Mouse (Mus musculus): ENCODE measurements around the gene Rbm20. TPM values are rescaled to one million over a fixed set of nuclear protein-coding genes. Genes with fewer than 3 reads are reported as not detected.

Rbm20 gene
- polyA plus RNA-seq, 1 experiment from 2014 or later = 0.51 TPM

- Histone ChIP-seq H3K27me3 (peaks cover 63% of the 10 kb centered on the region), H3K4me1 (replicated peaks) (peaks cover 29% of the 10 kb centered on the region), H3K36me3 (no peaks in the 10 kb centered on the region), H3K9me3 (no peaks in the 10 kb centered on the region), H3K9ac (no peak overlapping the region), H3K4me3 (no peak overlapping the region), H3K27ac (no peak overlapping the region), H3K4me2 (no peak overlapping the region)
- WGBS = 31% methylated on average over 9 of the region's 9 CpGs
- ATAC-seq (ENCODE audit: low FRiP score) = no peak
Measured at GRCm38 (mm10) chr19:53674131-53674925, 2.8 kb upstream of the Rbm20 start.

GRCm38 (mm10) chr19:53676228-53676627, 878 bp upstream of the Rbm20 start:
- Histone ChIP-seq H3K4me3 (peak overlapping the region; percentile 62), H3K9me3 (no peaks in the 10 kb centered on the region), H3K27ac (no peak overlapping the region), H3K27me3 (peaks cover 62% of the 10 kb centered on the region), H3K4me2 (peak overlapping the region; percentile 99), H3K9ac (peak overlapping the region; percentile 75), H3K4me1 (replicated peaks) (peaks cover 23% of the 10 kb centered on the region), H3K36me3 (no peaks in the 10 kb centered on the region)
- under 1% methylated on average over 26 of the region's 26 CpGs for WGBS
- peak; percentile 63 for ATAC-seq (ENCODE audit: low FRiP score)

DNA sequence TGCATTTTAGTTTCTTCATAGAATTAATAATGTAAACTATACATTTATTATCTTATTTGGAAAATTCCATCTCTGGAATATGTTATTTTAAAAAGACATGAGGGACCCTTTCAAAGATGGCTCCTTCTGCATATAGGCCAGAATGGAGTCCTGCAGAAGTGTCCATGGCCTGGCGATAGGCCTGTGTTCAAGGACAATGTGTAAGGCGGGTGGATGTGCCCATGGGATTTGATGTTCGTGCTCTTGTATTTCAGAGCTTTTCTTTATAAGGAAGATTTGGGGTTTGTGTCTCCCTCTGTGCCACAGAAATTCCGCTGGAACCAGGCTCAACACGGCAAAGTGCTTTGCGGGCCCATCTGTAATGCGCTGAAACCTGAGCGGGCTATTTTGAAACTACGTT, 2.1 kb downstream of the Rbm20 start:
- Histone ChIP-seq H3K4me2 (no peak overlapping the region), H3K9ac (no peak overlapping the region), H3K4me1 (replicated peaks) (peaks cover 23% of the 10 kb centered on the region), H3K4me3 (no peak overlapping the region), H3K9me3 (no peaks in the 10 kb centered on the region), H3K36me3 (no peaks in the 10 kb centered on the region), H3K27me3 (peaks cover 51% of the 10 kb centered on the region), H3K27ac (no peak overlapping the region)
- 92% methylated on average over 9 of the region's 9 CpGs for WGBS
- ATAC-seq (ENCODE audit: low FRiP score) = no peak

DNA sequence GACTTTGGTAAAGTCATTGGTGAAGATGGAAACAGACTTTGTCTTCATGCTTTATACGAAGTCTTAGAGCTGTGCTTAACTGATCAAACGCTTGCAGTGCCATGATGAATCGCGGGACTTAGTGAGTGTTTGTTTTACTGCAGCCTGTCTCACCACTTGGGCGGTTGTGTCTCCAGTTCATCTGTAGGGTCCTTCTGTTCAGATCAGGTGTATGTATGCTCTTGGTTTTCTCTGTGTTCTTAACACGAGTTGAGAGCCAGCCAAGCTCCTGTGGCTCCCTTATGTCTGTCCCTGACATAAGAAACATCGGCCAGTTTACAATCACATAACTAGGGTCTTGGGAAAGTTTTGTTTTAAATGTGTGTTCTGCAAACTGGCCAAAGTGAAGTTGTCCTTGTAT, 2.9 kb downstream of the Rbm20 start:
- 92% methylated on average over 7 of the region's 7 CpGs for WGBS
- peaks cover 43% of the 10 kb centered on the region for H3K27me3 ChIP-seq

GRCm38 (mm10) chr19:53682427-53682826, 5.3 kb downstream of the Rbm20 start:
- Histone ChIP-seq H3K9me3 (no peaks in the 10 kb centered on the region), H3K4me1 (replicated peaks) (peaks cover 6% of the 10 kb centered on the region), H3K4me2 (no peak overlapping the region), H3K27ac (no peak overlapping the region), H3K9ac (no peak overlapping the region), H3K4me3 (no peak overlapping the region), H3K36me3 (no peaks in the 10 kb centered on the region), H3K27me3 (peaks cover 18% of the 10 kb centered on the region)
- ATAC-seq (ENCODE audit: low FRiP score) = no peak
- WGBS = 49% methylated on average over 8 of the region's 8 CpGs

More for the DNA sequence above, 2.9 kb downstream of the Rbm20 start:
- no peaks in the 10 kb centered on the region for H3K9me3 ChIP-seq
- no peak overlapping the region for H3K27ac ChIP-seq
- H3K4me1 ChIP-seq (replicated peaks) = peaks cover 21% of the 10 kb centered on the region
- no peak for ATAC-seq (ENCODE audit: low FRiP score)
- H3K4me3 ChIP-seq = no peak overlapping the region
- H3K36me3 ChIP-seq = no peaks in the 10 kb centered on the region
- no peak overlapping the region for H3K9ac ChIP-seq
- no peak overlapping the region for H3K4me2 ChIP-seq

- H3K4me1 ChIP-seq (replicated peaks) = no peaks in the 10 kb centered on the region
- no peaks in the 10 kb centered on the region for H3K27me3 ChIP-seq
- H3K4me3 ChIP-seq = no peak overlapping the region
- 93% methylated on average over 5 of the region's 5 CpGs for WGBS
- no peak overlapping the region for H3K27ac ChIP-seq
- no peaks in the 10 kb centered on the region for H3K9me3 ChIP-seq
- no peak overlapping the region for H3K9ac ChIP-seq
- no peak overlapping the region for H3K4me2 ChIP-seq
- no peak for ATAC-seq (ENCODE audit: low FRiP score)
- H3K36me3 ChIP-seq = no peaks in the 10 kb centered on the region
Measured at GRCm38 (mm10) chr19:53687592-53687991, 10.5 kb downstream of the Rbm20 start.

DNA sequence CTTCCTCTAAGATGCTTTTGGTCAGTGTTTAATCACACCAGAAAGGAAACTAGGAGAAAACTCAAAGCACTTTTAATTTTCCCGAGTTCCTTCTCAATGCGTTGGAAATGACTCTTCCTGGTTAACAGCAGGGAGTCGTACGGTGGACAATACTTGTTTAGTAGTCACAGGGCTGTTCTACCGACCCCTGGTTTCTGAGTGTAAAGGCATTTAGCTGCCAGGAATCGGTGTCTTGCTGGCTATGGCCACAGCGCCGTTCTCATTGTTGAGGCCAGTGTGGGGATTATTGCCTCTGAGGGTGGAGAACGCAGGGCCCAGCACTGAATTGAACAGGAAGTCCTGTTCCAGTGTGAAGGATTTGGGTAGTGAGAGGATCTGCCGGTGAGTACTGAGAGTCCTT, 13.7 kb downstream of the Rbm20 start:
- WGBS = 67% methylated on average over 10 of the region's 10 CpGs
- Histone ChIP-seq H3K4me2 (no peak overlapping the region), H3K27ac (no peak overlapping the region), H3K27me3 (no peaks in the 10 kb centered on the region), H3K4me3 (no peak overlapping the region), H3K36me3 (no peaks in the 10 kb centered on the region), H3K4me1 (replicated peaks) (no peaks in the 10 kb centered on the region), H3K9ac (no peak overlapping the region), H3K9me3 (no peaks in the 10 kb centered on the region)
- no peak for ATAC-seq (ENCODE audit: low FRiP score)

- Histone ChIP-seq H3K36me3 (no peaks in the 10 kb centered on the region), H3K9me3 (no peaks in the 10 kb centered on the region), H3K4me1 (replicated peaks) (peaks cover 14% of the 10 kb centered on the region), H3K4me3 (no peak overlapping the region), H3K9ac (no peak overlapping the region), H3K27ac (no peak overlapping the region), H3K27me3 (0 out of 2 replicates have a peak, but pooled peaks cover 5% of the 10 kb centered on the region), H3K4me2 (no peak overlapping the region)
- ATAC-seq (ENCODE audit: low FRiP score) = no peak
- 36% methylated on average over 1 of the region's 1 CpGs for WGBS
Measured at GRCm38 (mm10) chr19:53694020-53694419, 16.9 kb downstream of the Rbm20 start.

DNA sequence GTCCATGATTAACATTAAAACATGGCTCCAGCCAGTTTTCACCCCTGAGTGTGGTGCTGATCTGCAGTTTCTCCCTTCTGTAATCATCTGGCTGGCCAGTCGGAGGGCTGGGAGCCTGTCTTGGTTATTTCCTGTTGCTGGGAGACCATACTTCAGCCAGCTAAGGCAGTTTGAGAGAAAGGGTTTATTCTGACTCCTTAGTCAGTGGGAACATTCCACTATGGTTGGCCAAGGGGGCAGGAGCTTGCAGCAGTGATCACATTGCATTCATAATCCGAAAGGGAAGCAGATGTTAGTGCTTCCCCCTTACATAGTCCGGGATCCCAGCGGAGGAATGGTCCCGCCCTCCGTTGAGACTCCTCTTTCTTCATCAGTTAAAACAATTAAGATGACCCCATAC, 19.0 kb downstream of the Rbm20 start:
- Histone ChIP-seq H3K27me3 (0 out of 2 replicates have a peak, but pooled peaks cover 5% of the 10 kb centered on the region), H3K9me3 (no peaks in the 10 kb centered on the region), H3K4me3 (no peak overlapping the region), H3K36me3 (no peaks in the 10 kb centered on the region), H3K4me2 (no peak overlapping the region), H3K27ac (no peak overlapping the region), H3K9ac (no peak overlapping the region), H3K4me1 (replicated peaks) (peaks cover 26% of the 10 kb centered on the region)
- no peak for ATAC-seq (ENCODE audit: low FRiP score)
- WGBS = 59% methylated on average over 6 of the region's 6 CpGs

DNA sequence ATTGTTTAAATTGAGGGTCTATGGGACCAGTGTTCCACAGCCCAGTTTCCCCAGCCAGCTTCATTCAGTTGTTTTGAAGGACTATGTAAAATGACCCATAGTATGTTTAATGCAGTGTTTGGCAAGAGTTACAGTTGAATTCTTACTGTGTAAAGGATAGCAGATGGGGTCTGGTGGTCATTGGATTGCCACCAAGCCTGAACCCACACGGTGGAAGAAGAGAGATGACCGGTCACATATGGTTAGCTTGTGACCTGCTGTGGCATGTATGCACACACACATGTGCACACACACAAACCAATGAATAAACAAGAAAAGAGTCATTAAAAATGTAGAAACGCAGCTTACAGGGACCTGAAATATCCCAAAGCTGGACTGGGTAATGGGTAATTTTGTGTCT, 19.5 kb downstream of the Rbm20 start:
- Histone ChIP-seq H3K36me3 (no peaks in the 10 kb centered on the region), H3K27ac (no peak overlapping the region), H3K4me2 (no peak overlapping the region), H3K27me3 (0 out of 2 replicates have a peak, but pooled peaks cover 5% of the 10 kb centered on the region), H3K4me3 (no peak overlapping the region), H3K9me3 (no peaks in the 10 kb centered on the region), H3K4me1 (replicated peaks) (peaks cover 26% of the 10 kb centered on the region), H3K9ac (no peak overlapping the region)
- ATAC-seq (ENCODE audit: low FRiP score) = no peak
- WGBS = 90% methylated on average over 3 of the region's 3 CpGs

- H3K4me1 ChIP-seq (replicated peaks) = peaks cover 26% of the 10 kb centered on the region
- no peaks in the 10 kb centered on the region for H3K9me3 ChIP-seq
- no peak overlapping the region for H3K27ac ChIP-seq
- no peaks in the 10 kb centered on the region for H3K36me3 ChIP-seq
- WGBS = 29% methylated on average over 24 of the region's 24 CpGs
- H3K4me3 ChIP-seq = no peak overlapping the region
- 0 out of 2 replicates have a peak, but pooled peaks cover 5% of the 10 kb centered on the region for H3K27me3 ChIP-seq
- no peak for ATAC-seq (ENCODE audit: low FRiP score)
- peak overlapping the region; percentile 39; the same call in 1 of the 2 replicates for H3K9ac ChIP-seq
- no peak overlapping the region for H3K4me2 ChIP-seq
Measured at GRCm38 (mm10) chr19:53697376-53698126, 20.4 kb downstream of the Rbm20 start.

GRCm38 (mm10) chr19:53699671-53700070, 22.6 kb downstream of the Rbm20 start:
- Histone ChIP-seq H3K4me1 (replicated peaks) (peaks cover 28% of the 10 kb centered on the region), H3K4me3 (no peak overlapping the region), H3K36me3 (no peaks in the 10 kb centered on the region), H3K9ac (no peak overlapping the region), H3K9me3 (no peaks in the 10 kb centered on the region), H3K4me2 (no peak overlapping the region), H3K27ac (no peak overlapping the region), H3K27me3 (0 out of 2 replicates have a peak, but pooled peaks cover 5% of the 10 kb centered on the region)
- 25% methylated on average over 7 of the region's 7 CpGs for WGBS
- no peak for ATAC-seq (ENCODE audit: low FRiP score)

All from hindbrain, embryonic 13.5 days (tissue).